Mouse (Mus musculus) hindbrain, embryonic 11.5 days (tissue): ENCODE data around the gene Tmem156. TPM values are rescaled to one million over a fixed set of nuclear protein-coding genes. Genes with fewer than 3 reads are reported as not detected.

ENCODE experiments used
- ATAC-seq: fragments of 200-750 bp; cut with Nextera tagmentation; 2 replicates; pipeline ENCODE4 v1.8.0; 2017; ENCODE audit warnings: mild to moderate bottlenecking, moderate TSS enrichment, moderate library complexity; ENCODE audit not compliant: low FRiP score
- DNase-seq: peaks from one replicate; pipeline ENCODE4 v3.0.0-alpha.2; 2015; ENCODE audit warnings: low spot score
- H3K27ac ChIP-seq: fragments of 300-500 bp; sonication (generic); 2 replicates; pipeline ENCODE4 v1.5.1; 2014; ENCODE audit warnings: mild to moderate bottlenecking, low read depth, low read length
- H3K27me3 ChIP-seq: fragments of 300-500 bp; sonication (generic); 2 replicates; pipeline ENCODE4 v1.6.1; 2014; ENCODE audit warnings: mild to moderate bottlenecking, low read length, moderate library complexity, mixed read lengths; ENCODE audit not compliant: control insufficient read depth, insufficient read depth
- H3K36me3 ChIP-seq: fragments of 300-500 bp; sonication (generic); 2 replicates; pipeline ENCODE4 v1.6.1; 2014; ENCODE audit warnings: mild to moderate bottlenecking, low read length, moderate library complexity, mixed read lengths; ENCODE audit not compliant: control insufficient read depth, insufficient read depth
- H3K4me1 ChIP-seq: fragments of 300-500 bp; sonication (generic); replicated peaks from 2 replicates; pipeline ENCODE4 v1.6.1; 2014; ENCODE audit warnings: low read length, mixed read lengths; ENCODE audit not compliant: control insufficient read depth, insufficient read depth
- H3K4me2 ChIP-seq: fragments of 300-500 bp; sonication (generic); replicated peaks from 2 replicates; pipeline ENCODE4 v1.6.1; 2014; ENCODE audit warnings: mild to moderate bottlenecking, low read depth, low read length
- H3K4me3 ChIP-seq: fragments of 300-500 bp; sonication (generic); 2 replicates; pipeline ENCODE4 v1.5.1; 2014; ENCODE audit warnings: low read depth, low read length
- H3K9ac ChIP-seq: fragments of 300-500 bp; sonication (generic); 2 replicates; pipeline ENCODE4 v1.6.1; 2014; ENCODE audit warnings: low read depth, low read length
- H3K9me3 ChIP-seq: fragments of 300-500 bp; sonication (generic); 2 replicates; pipeline ENCODE4 v1.6.1; 2016; ENCODE audit warnings: low read length; ENCODE audit not compliant: control insufficient read depth
- whole genome bisulfite sequencing: fragments of 180-500 bp; shearing (Covaris S2); extraction: QIAGEN DNeasy Blood & Tissue Kit; methylation state at CpG from one replicate; pipeline ENCODE4 v1.1.7; 2014; 5-methylcytosine and 5-hydroxymethylcytosine counted together
- polyA plus RNA-seq: library from polyadenylated mRNA; unstranded; fragments of >200 nt; fragmentation: Nextera tagmentation; extraction: Ambion mirVana; gene quantifications from 2 replicates; pipeline ENCODE4 v1.2.1, GENCODE M21; 2014

The Tmem156 gene
- polyA plus RNA-seq, 1 experiment from 2014 or later = 0.22 TPM

- H3K4me1 ChIP-seq = no peaks in the 10 kb centered on the region
- no peak overlapping the region for H3K4me2 ChIP-seq
- ATAC-seq (no peak), DNase-seq (no peak)
- 78% methylated on average over 11 of the region's 11 CpGs for WGBS
- no peaks in the 10 kb centered on the region for H3K9me3 ChIP-seq
- H3K9ac ChIP-seq = no peak overlapping the region
- no peaks in the 10 kb centered on the region for H3K36me3 ChIP-seq
- no peak overlapping the region for H3K27ac ChIP-seq
- no peaks in the 10 kb centered on the region for H3K27me3 ChIP-seq
- no peak overlapping the region for H3K4me3 ChIP-seq
These were observed 611 bp downstream of the Tmem156 start for GRCm38 (mm10) chr5:65091184-65091858.

GRCm38 (mm10) chr5:65089707-65090106 lies 2.2 kb downstream of the Tmem156 start:
- H3K4me2 ChIP-seq = no peak overlapping the region
- 66% methylated on average over 3 of the region's 3 CpGs for WGBS

GRCm38 (mm10) chr5:65086522-65086921 lies 5.4 kb downstream of the Tmem156 start:
- no peak overlapping the region for H3K27ac ChIP-seq
- H3K4me1 ChIP-seq = no peaks in the 10 kb centered on the region
- ATAC-seq (no peak), DNase-seq (no peak)
- no peak overlapping the region for H3K4me2 ChIP-seq
- H3K27me3 ChIP-seq = no peaks in the 10 kb centered on the region
- H3K36me3 ChIP-seq = no peaks in the 10 kb centered on the region
- H3K9ac ChIP-seq = no peak overlapping the region
- no peak overlapping the region for H3K4me3 ChIP-seq
- no peaks in the 10 kb centered on the region for H3K9me3 ChIP-seq
- WGBS = 87% methylated on average over 6 of the region's 6 CpGs

More at GRCm38 (mm10) chr5:65089707-65090106, 2.2 kb downstream of the Tmem156 start:
- no peaks in the 10 kb centered on the region for H3K9me3 ChIP-seq
- no peaks in the 10 kb centered on the region for H3K36me3 ChIP-seq
- DNase-seq (no peak), ATAC-seq (no peak)
- no peak overlapping the region for H3K4me3 ChIP-seq
- no peaks in the 10 kb centered on the region for H3K4me1 ChIP-seq
- no peak overlapping the region for H3K27ac ChIP-seq
- no peaks in the 10 kb centered on the region for H3K27me3 ChIP-seq
- no peak overlapping the region for H3K9ac ChIP-seq

- 80% methylated on average over 4 of the region's 4 CpGs for WGBS
- no peak for DNase-seq
These were observed 10.1 kb downstream of the Tmem156 start for GRCm38 (mm10) chr5:65081836-65082235.

DNA sequence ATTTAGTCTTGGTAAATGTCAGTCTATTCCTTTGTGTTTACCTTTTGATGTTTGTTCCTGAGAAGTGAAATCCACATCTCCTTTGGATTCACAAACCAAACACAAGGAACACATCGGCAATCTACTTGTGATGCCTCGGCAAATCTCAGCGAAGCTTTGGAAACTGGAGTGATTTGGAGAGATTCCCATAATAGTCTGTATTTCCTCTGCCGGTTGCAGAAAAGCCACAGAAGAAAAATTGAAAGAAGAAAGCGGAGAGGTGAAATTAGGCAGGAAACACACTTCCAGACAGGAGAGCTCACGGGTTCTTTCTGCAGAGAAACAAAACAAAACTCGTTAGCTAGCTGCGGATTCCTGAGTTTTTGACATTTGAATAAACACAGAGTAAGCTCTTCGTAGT lies 12.1 kb downstream of the Tmem156 start:
- Histone ChIP-seq H3K36me3 (no peaks in the 10 kb centered on the region), H3K4me1 (no peaks in the 10 kb centered on the region), H3K27me3 (no peaks in the 10 kb centered on the region), H3K4me3 (no peak overlapping the region), H3K9me3 (no peaks in the 10 kb centered on the region), H3K4me2 (no peak overlapping the region), H3K9ac (no peak overlapping the region), H3K27ac (no peak overlapping the region)
- WGBS = 82% methylated on average over 9 of the region's 9 CpGs
- DNase-seq (no peak), ATAC-seq (no peak)

More at GRCm38 (mm10) chr5:65081836-65082235, 10.1 kb downstream of the Tmem156 start:
- H3K27me3 ChIP-seq = no peaks in the 10 kb centered on the region
- H3K9me3 ChIP-seq = no peaks in the 10 kb centered on the region
- ATAC-seq = no peak
- no peak overlapping the region for H3K4me3 ChIP-seq
- H3K9ac ChIP-seq = no peak overlapping the region
- H3K4me2 ChIP-seq = no peak overlapping the region
- no peaks in the 10 kb centered on the region for H3K36me3 ChIP-seq
- H3K4me1 ChIP-seq = no peaks in the 10 kb centered on the region
- no peak overlapping the region for H3K27ac ChIP-seq

GRCm38 (mm10) chr5:65078081-65078480 lies 13.9 kb downstream of the Tmem156 start:
- 90% methylated on average over 4 of the region's 4 CpGs for WGBS
- Histone ChIP-seq H3K4me3 (no peak overlapping the region), H3K4me2 (no peak overlapping the region), H3K27me3 (no peaks in the 10 kb centered on the region), H3K4me1 (no peaks in the 10 kb centered on the region), H3K9ac (no peak overlapping the region), H3K9me3 (no peaks in the 10 kb centered on the region), H3K36me3 (no peaks in the 10 kb centered on the region), H3K27ac (no peak overlapping the region)
- DNase-seq (no peak), ATAC-seq (no peak)

DNA sequence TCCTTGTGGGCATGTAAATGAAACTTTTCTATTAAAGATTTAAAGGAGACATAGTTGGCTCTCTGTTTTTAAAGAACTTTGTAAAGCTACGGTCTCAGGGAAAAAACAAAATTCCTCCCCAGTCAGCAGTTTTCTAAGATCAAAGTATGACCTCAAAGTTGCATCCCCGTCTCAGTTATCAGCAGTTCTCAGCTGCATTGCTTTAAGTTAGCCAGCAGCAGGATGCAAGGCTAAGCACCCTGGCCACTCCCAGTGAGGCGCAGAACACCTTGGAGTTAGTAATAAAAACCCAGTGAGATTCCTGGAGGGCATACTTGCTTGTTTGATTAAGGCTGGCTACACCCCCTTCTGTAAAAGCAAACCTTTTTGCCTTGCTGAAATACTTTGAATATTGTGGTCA lies 15.2 kb downstream of the Tmem156 start:
- 63% methylated on average over 3 of the region's 3 CpGs for WGBS
- no peak overlapping the region for H3K27ac ChIP-seq
- no peaks in the 10 kb centered on the region for H3K9me3 ChIP-seq
- ATAC-seq (no peak), DNase-seq (no peak)
- H3K4me3 ChIP-seq = no peak overlapping the region
- no peak overlapping the region for H3K9ac ChIP-seq
- no peaks in the 10 kb centered on the region for H3K27me3 ChIP-seq
- H3K4me1 ChIP-seq = no peaks in the 10 kb centered on the region
- H3K4me2 ChIP-seq = no peak overlapping the region
- H3K36me3 ChIP-seq = no peaks in the 10 kb centered on the region

GRCm38 (mm10) chr5:65076087-65076486 lies 15.8 kb downstream of the Tmem156 start:
- H3K27me3 ChIP-seq = no peaks in the 10 kb centered on the region
- DNase-seq (no peak), ATAC-seq (no peak)
- WGBS = 86% methylated on average over 2 of the region's 2 CpGs
- H3K4me3 ChIP-seq = no peak overlapping the region
- no peaks in the 10 kb centered on the region for H3K9me3 ChIP-seq
- no peak overlapping the region for H3K9ac ChIP-seq
- no peak overlapping the region for H3K27ac ChIP-seq
- H3K36me3 ChIP-seq = no peaks in the 10 kb centered on the region
- no peaks in the 10 kb centered on the region for H3K4me1 ChIP-seq
- no peak overlapping the region for H3K4me2 ChIP-seq

- Histone ChIP-seq H3K27ac (no peak overlapping the region), H3K9ac (no peak overlapping the region), H3K4me3 (no peak overlapping the region), H3K4me1 (no peaks in the 10 kb centered on the region), H3K36me3 (no peaks in the 10 kb centered on the region), H3K9me3 (no peaks in the 10 kb centered on the region), H3K27me3 (no peaks in the 10 kb centered on the region), H3K4me2 (no peak overlapping the region)
- 68% methylated on average over 7 of the region's 7 CpGs for WGBS
- no peak for DNase-seq
- no peak for ATAC-seq
These were observed 17.2 kb downstream of the Tmem156 start for GRCm38 (mm10) chr5:65074693-65075092.
